Mouse (Mus musculus) forebrain, postnatal 0 days (tissue): ENCODE measurements around the gene Bub3. TPM values are rescaled to one million over a fixed set of nuclear protein-coding genes. Genes with fewer than 3 reads are reported as not detected.

ENCODE experiments used
- ATAC-seq: fragments of 200-750 bp; cut with Nextera tagmentation; 2 replicates; pipeline ENCODE4 v1.8.0; 2017; ENCODE audit warnings: mild to moderate bottlenecking, moderate library complexity
- DNase-seq: peaks from one replicate; pipeline ENCODE4 v3.0.0-alpha.2; 2015
- H3K27ac ChIP-seq: fragments of 300-500 bp; sonication (generic); 2 replicates; pipeline ENCODE4 v1.5.1; 2014; ENCODE audit warnings: low read depth, mild to moderate bottlenecking, antibody characterized with exemption, low read length, moderate library complexity, mixed read lengths
- H3K27me3 ChIP-seq: fragments of 300-500 bp; sonication (generic); 2 replicates; pipeline ENCODE4 v1.6.1; 2014; ENCODE audit warnings: mild to moderate bottlenecking, low read length, mixed read lengths; ENCODE audit not compliant: insufficient read depth
- H3K36me3 ChIP-seq: fragments of 300-500 bp; sonication (generic); 2 replicates; pipeline ENCODE4 v1.6.1; 2014; ENCODE audit warnings: mild to moderate bottlenecking, moderate library complexity; ENCODE audit not compliant: insufficient read depth
- H3K4me1 ChIP-seq: fragments of 300-500 bp; sonication (generic); 2 replicates; pipeline ENCODE4 v1.6.1; 2014; ENCODE audit warnings: antibody characterized with exemption; ENCODE audit not compliant: insufficient read depth
- H3K4me2 ChIP-seq: fragments of 300-500 bp; sonication (generic); 2 replicates; pipeline ENCODE4 v1.6.1; 2014; ENCODE audit warnings: low read depth, mild to moderate bottlenecking, moderate library complexity
- H3K4me3 ChIP-seq: fragments of 300-500 bp; sonication (generic); 2 replicates; pipeline ENCODE4 v1.5.1; 2014; ENCODE audit warnings: low read depth, low read length, mixed read lengths
- H3K9ac ChIP-seq: fragments of 300-500 bp; sonication (generic); 2 replicates; pipeline ENCODE4 v1.6.1; 2014; ENCODE audit warnings: mild to moderate bottlenecking
- H3K9me3 ChIP-seq: fragments of 300-500 bp; sonication (generic); 2 replicates; pipeline ENCODE4 v1.6.1; 2016; ENCODE audit warnings: low read length
- CTCF ChIP-seq: sonication (generic); IDR thresholded peaks from 2 replicates; pipeline ENCODE4 v1.5.1; 2016; ENCODE audit warnings: antibody characterized with exemption, control low read depth, low read depth
- WGBS: fragments of 180-500 bp; shearing (Covaris S2); extraction: QIAGEN DNeasy Blood & Tissue Kit; methylation state at CpG from one replicate; pipeline ENCODE4 v1.1.7; 2014; 5-methylcytosine and 5-hydroxymethylcytosine counted together
- polyA plus RNA-seq: library from polyadenylated mRNA; unstranded; fragments of >200 nt; fragmentation: Nextera tagmentation; extraction: Ambion mirVana; gene quantifications from 2 replicates; pipeline ENCODE4 v1.2.1, GENCODE M21; 2015
- total RNA-seq: library from RNA; depleted of rRNA; stranded (reverse); fragments of >200 nt; gene quantifications from 2 replicates; pipeline ENCODE4 v1.2.3, GENCODE M21; 2014

The Bub3 gene
- total and polyA plus RNA-seq, 2 experiments from 2014 or later: 95.3 to 124 TPM

- 1% methylated on average over 74 of the region's 75 CpGs for WGBS
- Histone ChIP-seq H3K27me3 (peaks cover 94% of the 10 kb centered on the region), H3K4me2 (no peak overlapping the region)
Measured at GRCm38 (mm10) chr7:131543623-131544481, 16.2 kb upstream of the Bub3 start.

GRCm38 (mm10) chr7:131544871-131545270 is 15.2 kb upstream of the Bub3 start:
- under 1% methylated on average over 5 of the region's 5 CpGs for WGBS
- no peak overlapping the region for H3K27ac ChIP-seq
- ATAC-seq: no peak
- no peak overlapping the region for H3K4me2 ChIP-seq
- no peaks in the 10 kb centered on the region for H3K9me3 ChIP-seq
- no peak for DNase-seq
- no peaks in the 10 kb centered on the region for H3K4me1 ChIP-seq
- H3K4me3 ChIP-seq: no peak overlapping the region
- H3K36me3 ChIP-seq: no peaks in the 10 kb centered on the region
- peaks cover 92% of the 10 kb centered on the region for H3K27me3 ChIP-seq
- H3K9ac ChIP-seq: no peak overlapping the region
- no peak for TF ChIP-seq CTCF

More at GRCm38 (mm10) chr7:131543623-131544481, 16.2 kb upstream of the Bub3 start:
- no peak overlapping the region for H3K27ac ChIP-seq
- no peaks in the 10 kb centered on the region for H3K36me3 ChIP-seq
- no peak for TF ChIP-seq CTCF
- H3K4me3 ChIP-seq: no peak overlapping the region; the same call in 1 of the 2 replicates
- no peak for ATAC-seq
- H3K9ac ChIP-seq: no peak overlapping the region
- no peaks in the 10 kb centered on the region for H3K9me3 ChIP-seq
- DNase-seq: peak; percentile 21
- no peaks in the 10 kb centered on the region for H3K4me1 ChIP-seq

- Histone ChIP-seq H3K27ac (no peak overlapping the region), H3K36me3 (no peaks in the 10 kb centered on the region), H3K9ac (no peak overlapping the region), H3K4me1 (no peaks in the 10 kb centered on the region), H3K4me2 (no peak overlapping the region), H3K4me3 (no peak overlapping the region), H3K9me3 (no peaks in the 10 kb centered on the region), H3K27me3 (peaks cover 91% of the 10 kb centered on the region)
- TF ChIP-seq CTCF: no peak
- DNase-seq (no peak), ATAC-seq (no peak)
- WGBS: 1% methylated on average over 13 of the region's 13 CpGs
Measured at GRCm38 (mm10) chr7:131545701-131546385, 14.2 kb upstream of the Bub3 start.

GRCm38 (mm10) chr7:131546423-131546822 is 13.6 kb upstream of the Bub3 start:
- TF ChIP-seq CTCF: no peak
- WGBS: 2% methylated on average over 2 of the region's 2 CpGs
- Histone ChIP-seq H3K27me3 (peaks cover 92% of the 10 kb centered on the region), H3K4me3 (no peak overlapping the region), H3K4me1 (no peaks in the 10 kb centered on the region), H3K27ac (no peak overlapping the region), H3K4me2 (no peak overlapping the region), H3K9me3 (no peaks in the 10 kb centered on the region), H3K9ac (no peak overlapping the region), H3K36me3 (no peaks in the 10 kb centered on the region)
- no peak for DNase-seq
- no peak for ATAC-seq

- Histone ChIP-seq H3K9ac (no peak overlapping the region), H3K36me3 (no peaks in the 10 kb centered on the region), H3K9me3 (no peaks in the 10 kb centered on the region), H3K27ac (no peak overlapping the region), H3K4me2 (no peak overlapping the region), H3K27me3 (peaks cover 90% of the 10 kb centered on the region), H3K4me3 (no peak overlapping the region), H3K4me1 (no peaks in the 10 kb centered on the region)
- 2% methylated on average over 5 of the region's 5 CpGs for WGBS
- DNase-seq (no peak), ATAC-seq (no peak)
- no peak for TF ChIP-seq CTCF
Measured at GRCm38 (mm10) chr7:131547481-131547880, 12.5 kb upstream of the Bub3 start.

- WGBS: 5% methylated on average over 3 of the region's 3 CpGs
- no peak for TF ChIP-seq CTCF
- Histone ChIP-seq H3K27ac (no peak within 1 kb of the TSS), H3K4me3 (no peak within 1 kb of the TSS), H3K27me3 (peaks cover 83% of the 10 kb centered on the region), H3K36me3 (no peaks in the 10 kb centered on the region), H3K4me1 (no peaks in the 10 kb centered on the region), H3K4me2 (no peak within 1 kb of the TSS), H3K9ac (no peak within 1 kb of the TSS), H3K9me3 (no peaks in the 10 kb centered on the region)
- ATAC-seq: no peak
- no peak for DNase-seq
Measured at GRCm38 (mm10) chr7:131548473-131548872, 11.5 kb upstream of the Bub3 start, which contains the start of gene Hmx2. TSS of gene Hmx2 (plus strand) at chr7:131548773.

- H3K4me3 ChIP-seq: no peak overlapping the region
- H3K4me2 ChIP-seq: no peak overlapping the region
- WGBS: 2% methylated on average over 4 of the region's 4 CpGs
- H3K27me3 ChIP-seq: peaks cover 75% of the 10 kb centered on the region
- ATAC-seq: no peak
- H3K4me1 ChIP-seq: no peaks in the 10 kb centered on the region
- no peaks in the 10 kb centered on the region for H3K9me3 ChIP-seq
- no peaks in the 10 kb centered on the region for H3K36me3 ChIP-seq
- no peak overlapping the region for H3K9ac ChIP-seq
- H3K27ac ChIP-seq: no peak overlapping the region
- DNase-seq: no peak
- TF ChIP-seq CTCF: no peak
Measured at GRCm38 (mm10) chr7:131551471-131551870, 8.6 kb upstream of the Bub3 start.
